Mouse (Mus musculus) lung, adult 2 months (tissue): Measurements from ENCODE around the gene Atf6. TPM values are rescaled to one million over a fixed set of nuclear protein-coding genes. Genes with fewer than 3 reads are reported as not detected.

Source experiments
- DNase-seq: peaks from one replicate; pipeline ENCODE4 v3.0.0; 2022
- H3K4me1 ChIP-seq: fragments of 200-500 bp; 2 replicates; pipeline ENCODE4 v1.6.1; 2011; ENCODE audit warnings: low read length; ENCODE audit not compliant: control insufficient read depth, insufficient read depth
- H3K4me3 ChIP-seq: fragments of 200-500 bp; replicated peaks from 2 replicates; pipeline ENCODE3; 2011; ENCODE audit warnings: low read depth, mild to moderate bottlenecking, control low read depth, low read length; ENCODE audit errors: extremely low read depth
- CTCF ChIP-seq: fragments of 200-500 bp; IDR thresholded peaks from 2 replicates; pipeline ENCODE4 v1.5.1; 2011; ENCODE audit warnings: mild to moderate bottlenecking, low read length, control low read depth; ENCODE audit not compliant: insufficient read depth
- POLR2A ChIP-seq: fragments of 200-500 bp; IDR thresholded peaks from 2 replicates; pipeline ENCODE4 v1.6.1; 2011; ENCODE audit warnings: low read depth, mild to moderate bottlenecking, control low read depth, low read length, borderline replicate concordance; ENCODE audit errors: extremely low read depth
- WGBS: fragments of 180-500 bp; shearing (Covaris S2); methylation state at CpG from one replicate; pipeline ENCODE4 v1.1.7; 2018; 5-methylcytosine and 5-hydroxymethylcytosine counted together
- polyA plus RNA-seq: library from polyadenylated mRNA; depleted of rRNA; stranded (reverse); fragments of >200 nt; gene quantifications from 2 replicates; pipeline ENCODE4 v1.2.3, GENCODE M21; 2012

The Atf6 gene
- polyA plus RNA-seq, 1 experiment, result 18.8 TPM

DNA sequence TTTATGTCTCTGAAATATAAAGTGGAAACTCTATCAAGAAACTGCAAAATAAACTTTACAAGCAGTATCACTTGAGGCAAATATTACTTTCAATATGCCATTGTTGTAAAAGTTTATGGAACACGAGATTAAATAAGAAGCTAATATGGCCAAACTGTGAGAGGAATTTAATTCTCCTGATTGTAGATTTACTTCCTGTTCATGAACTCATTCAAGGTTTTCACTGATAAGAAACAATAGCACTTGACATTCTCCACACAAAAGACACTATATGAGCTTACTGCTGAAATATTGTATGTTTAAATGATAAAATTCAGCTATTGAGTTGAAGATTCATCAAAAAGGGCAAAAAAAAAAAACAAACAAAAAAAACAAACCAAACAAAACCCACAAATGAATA is 102.8 kb downstream of the Atf6 start:
- 37% methylated on average over 1 of the region's 1 CpGs for WGBS
- TF ChIP-seq POLR2A (no peak), CTCF (no peak)
- H3K4me1 ChIP-seq, result no peaks in the 10 kb centered on the region; the same call in 1 of the 2 replicates
- DNase-seq, result no peak
- no peak overlapping the region for H3K4me3 ChIP-seq

DNA sequence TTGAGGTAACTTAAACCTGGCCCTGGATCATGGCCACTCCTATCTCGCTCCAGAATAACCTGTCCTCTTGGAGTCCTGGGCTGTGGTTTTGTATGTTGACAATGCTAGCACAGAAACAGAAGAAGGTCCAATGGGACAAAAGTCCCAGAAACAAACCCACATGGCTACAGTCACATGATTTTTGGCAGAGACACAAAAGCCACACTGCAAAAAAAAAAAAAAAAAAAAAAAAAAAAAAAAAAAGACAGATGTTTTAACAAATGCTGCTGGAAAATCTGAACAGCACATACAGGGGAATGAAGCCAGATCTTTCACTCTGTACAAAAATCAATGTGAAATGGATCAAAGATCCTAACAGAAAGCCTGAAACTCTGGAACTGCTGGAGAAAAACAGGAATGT is 105.9 kb downstream of the Atf6 start:
- WGBS, result 83% methylated on average over 1 of the region's 1 CpGs
- Histone ChIP-seq H3K4me3 (no peak overlapping the region), H3K4me1 (no peaks in the 10 kb centered on the region)
- DNase-seq, result no peak
- TF ChIP-seq POLR2A (no peak), CTCF (no peak)

DNA sequence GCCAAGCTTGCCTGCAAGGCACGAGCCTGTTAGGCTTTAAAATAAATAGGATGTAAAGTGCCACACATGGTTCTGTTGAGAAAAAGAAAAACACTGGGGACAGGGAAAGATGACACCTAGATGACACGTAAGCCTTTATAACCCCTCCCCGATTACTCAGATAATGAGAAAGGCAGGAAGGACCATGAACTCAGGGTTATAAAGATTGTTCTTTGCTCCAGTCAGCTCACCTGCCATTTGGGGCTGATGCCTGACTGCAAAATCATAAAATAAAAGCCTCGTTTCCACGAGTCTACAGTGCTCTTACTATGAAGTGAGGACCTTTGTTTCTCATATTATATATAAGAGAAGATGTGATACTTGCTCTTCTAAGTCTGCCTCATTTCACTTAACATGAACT is 114.0 kb downstream of the Atf6 start:
- Histone ChIP-seq H3K4me3 (no peak overlapping the region), H3K4me1 (no peaks in the 10 kb centered on the region; the same call in 1 of the 2 replicates)
- WGBS, result 90% methylated on average over 5 of the region's 5 CpGs
- no peak for TF ChIP-seq POLR2A
- TF ChIP-seq CTCF, result no peak
- DNase-seq, result no peak

DNA sequence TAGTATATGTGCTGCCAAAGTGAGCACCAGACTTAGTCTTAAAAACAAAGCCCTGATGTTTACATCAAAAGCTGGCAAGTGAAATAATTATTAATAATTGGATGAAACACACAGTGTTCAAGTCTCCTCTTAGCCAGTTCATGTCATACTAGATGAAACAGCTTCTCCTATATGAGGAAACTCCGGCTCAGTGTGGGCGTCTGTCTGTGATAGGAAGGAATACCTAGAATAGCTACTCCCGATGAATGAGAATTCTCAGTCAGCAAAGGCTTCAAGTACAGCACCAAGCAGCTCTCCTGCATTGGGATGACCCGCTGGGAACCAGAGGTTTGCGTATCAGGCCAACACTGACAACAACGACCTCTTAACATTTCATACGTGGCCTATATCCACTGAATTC is 115.8 kb downstream of the Atf6 start:
- TF ChIP-seq POLR2A (no peak), CTCF (no peak)
- Histone ChIP-seq H3K4me3 (no peak overlapping the region), H3K4me1 (no peaks in the 10 kb centered on the region; the same call in 1 of the 2 replicates)
- DNase-seq, result no peak
- WGBS, result 90% methylated on average over 7 of the region's 7 CpGs

DNA sequence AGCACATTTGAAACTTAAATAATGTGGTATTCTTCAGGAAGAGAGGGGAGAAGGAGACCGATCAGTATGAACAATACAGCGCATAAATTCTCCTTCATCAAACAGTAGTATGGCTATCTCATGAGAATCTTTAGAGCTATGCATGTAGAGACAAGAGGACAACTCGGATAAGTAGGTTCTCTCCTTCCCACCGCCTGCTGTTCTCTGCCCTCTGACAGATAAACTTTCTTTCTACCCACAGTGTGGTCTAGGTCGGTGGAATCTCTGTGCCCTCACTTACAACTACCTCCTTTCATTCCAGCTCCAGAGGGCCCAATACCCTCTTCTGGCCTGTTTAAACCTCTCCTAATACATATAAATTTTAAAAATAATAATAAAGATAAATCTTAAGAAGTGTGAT is 121.0 kb downstream of the Atf6 start:
- Histone ChIP-seq H3K4me1 (no peaks in the 10 kb centered on the region; the same call in 1 of the 2 replicates), H3K4me3 (no peak overlapping the region)
- WGBS, result 92% methylated on average over 5 of the region's 5 CpGs
- TF ChIP-seq POLR2A (no peak), CTCF (no peak)
- no peak for DNase-seq

DNA sequence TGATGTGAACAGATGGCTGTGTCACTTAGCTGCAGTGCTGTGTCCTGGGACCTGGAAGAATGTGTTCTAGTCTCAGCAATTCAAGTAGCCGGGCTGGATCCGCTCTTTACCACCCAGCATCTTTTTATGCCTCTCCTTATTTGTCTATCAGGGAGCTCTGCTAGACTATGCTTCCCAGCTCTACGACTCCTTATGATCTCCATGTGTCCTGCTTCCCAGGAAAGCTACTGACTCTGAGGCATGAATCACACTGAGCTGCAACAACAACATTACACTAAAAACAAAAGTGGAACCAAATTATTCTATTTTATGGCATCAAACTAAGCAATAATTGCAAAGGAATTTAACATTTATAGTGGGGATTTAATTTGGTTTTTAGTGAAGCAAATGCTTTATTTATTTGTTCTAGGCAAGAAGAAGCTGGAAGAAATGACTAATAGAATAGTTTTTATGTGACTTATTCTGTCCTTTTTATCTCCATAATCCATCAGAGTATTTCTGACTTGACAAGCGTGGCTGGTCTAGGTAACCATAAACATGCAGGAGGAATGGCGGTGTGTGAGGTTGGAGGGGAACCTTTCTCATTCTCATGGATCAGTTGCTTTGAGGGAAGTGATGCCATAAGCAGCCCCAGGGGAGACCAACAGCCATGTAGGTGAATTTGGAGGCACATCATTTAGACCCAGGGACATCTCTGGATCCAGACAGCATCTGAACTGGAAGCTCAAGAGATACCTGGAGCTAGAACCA is 125.9 kb downstream of the Atf6 start:
- TF ChIP-seq POLR2A, result no peak
- no peak for TF ChIP-seq CTCF
- Histone ChIP-seq H3K4me1 (no peaks in the 10 kb centered on the region), H3K4me3 (no peak overlapping the region)
- DNase-seq, result no peak
- 80% methylated on average over 5 of the region's 5 CpGs for WGBS

DNA sequence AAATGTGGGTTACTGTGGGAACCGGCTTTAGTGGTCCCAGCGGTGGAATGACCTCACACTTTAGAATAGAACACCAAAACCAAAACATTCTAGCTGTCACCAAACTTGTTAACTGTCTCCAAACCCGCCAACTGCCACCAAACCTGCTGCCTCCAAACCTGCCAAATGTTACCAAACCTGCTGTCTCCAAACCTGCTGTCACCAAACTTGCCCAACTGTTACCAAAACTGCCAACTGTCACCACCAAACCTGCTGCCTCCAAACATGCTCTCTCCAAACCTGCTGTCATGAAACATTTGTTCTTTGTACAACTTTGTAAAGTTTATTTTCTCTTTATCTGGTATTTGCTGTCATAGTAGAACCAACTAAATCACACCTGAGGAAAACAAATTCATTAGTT is 132.7 kb downstream of the Atf6 start:
- no peak for TF ChIP-seq POLR2A
- no peak for TF ChIP-seq CTCF
- Histone ChIP-seq H3K4me3 (no peak overlapping the region), H3K4me1 (no peaks in the 10 kb centered on the region)
- no peak for DNase-seq
- WGBS, result 90% methylated on average over 3 of the region's 3 CpGs

DNA sequence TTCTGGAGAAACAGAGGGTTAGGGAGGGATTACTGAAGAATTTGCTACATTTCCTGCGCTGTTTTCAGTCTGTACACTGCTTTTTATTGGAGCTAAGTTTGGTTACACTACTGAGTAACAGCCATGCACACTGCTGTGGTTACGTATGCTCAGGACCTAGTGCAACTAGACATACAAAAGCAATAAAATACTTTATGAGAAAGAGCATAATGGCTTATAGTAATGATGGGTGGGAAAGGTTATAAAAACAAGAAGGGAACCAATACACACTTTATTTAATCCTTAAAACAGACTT is 135.0 kb downstream of the Atf6 start:
- 98% methylated on average over 2 of the region's 2 CpGs for WGBS
- TF ChIP-seq CTCF (no peak), POLR2A (no peak)
- Histone ChIP-seq H3K4me3 (no peak overlapping the region), H3K4me1 (no peaks in the 10 kb centered on the region; the same call in 1 of the 2 replicates)
- no peak for DNase-seq

DNA sequence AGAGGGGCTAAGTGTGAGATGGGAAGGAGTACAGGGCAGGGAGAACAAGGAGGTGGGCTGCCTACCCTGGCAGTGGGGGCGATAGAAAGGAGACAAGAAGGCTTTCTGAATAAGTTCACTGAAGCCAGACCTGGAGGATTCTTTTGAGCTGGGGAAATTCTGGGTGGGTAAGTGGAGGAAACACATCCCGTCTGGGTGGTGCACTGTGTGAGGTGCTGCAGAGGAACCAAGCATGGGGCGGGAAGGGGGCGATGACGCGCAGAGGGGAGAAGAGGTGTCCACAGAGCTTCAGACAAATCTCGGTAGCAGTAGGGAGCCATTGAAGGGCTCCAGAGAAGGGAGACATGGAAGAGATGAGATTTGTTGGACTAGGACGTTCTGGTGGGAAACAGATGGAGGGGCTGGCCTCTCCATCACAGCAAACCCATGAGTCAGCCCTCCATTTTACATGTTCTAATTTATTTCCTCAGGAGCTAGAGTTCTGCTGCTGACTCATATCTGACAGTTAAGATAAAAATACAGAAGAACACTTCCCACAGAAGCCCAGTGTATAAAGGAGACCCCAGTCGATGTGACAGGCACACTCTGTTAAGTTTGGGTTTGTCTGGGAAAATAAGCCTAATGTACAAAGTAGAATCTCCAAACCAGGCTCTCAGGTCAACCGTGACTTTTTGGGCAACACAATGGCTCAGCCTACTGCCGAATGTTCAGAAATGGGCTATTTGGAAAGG is 135.5 kb downstream of the Atf6 start:
- TF ChIP-seq CTCF (no peak), POLR2A (no peak)
- WGBS, result 80% methylated on average over 11 of the region's 11 CpGs
- Histone ChIP-seq H3K4me1 (no peaks in the 10 kb centered on the region; the same call in 1 of the 2 replicates), H3K4me3 (no peak overlapping the region)
- no peak for DNase-seq

DNA sequence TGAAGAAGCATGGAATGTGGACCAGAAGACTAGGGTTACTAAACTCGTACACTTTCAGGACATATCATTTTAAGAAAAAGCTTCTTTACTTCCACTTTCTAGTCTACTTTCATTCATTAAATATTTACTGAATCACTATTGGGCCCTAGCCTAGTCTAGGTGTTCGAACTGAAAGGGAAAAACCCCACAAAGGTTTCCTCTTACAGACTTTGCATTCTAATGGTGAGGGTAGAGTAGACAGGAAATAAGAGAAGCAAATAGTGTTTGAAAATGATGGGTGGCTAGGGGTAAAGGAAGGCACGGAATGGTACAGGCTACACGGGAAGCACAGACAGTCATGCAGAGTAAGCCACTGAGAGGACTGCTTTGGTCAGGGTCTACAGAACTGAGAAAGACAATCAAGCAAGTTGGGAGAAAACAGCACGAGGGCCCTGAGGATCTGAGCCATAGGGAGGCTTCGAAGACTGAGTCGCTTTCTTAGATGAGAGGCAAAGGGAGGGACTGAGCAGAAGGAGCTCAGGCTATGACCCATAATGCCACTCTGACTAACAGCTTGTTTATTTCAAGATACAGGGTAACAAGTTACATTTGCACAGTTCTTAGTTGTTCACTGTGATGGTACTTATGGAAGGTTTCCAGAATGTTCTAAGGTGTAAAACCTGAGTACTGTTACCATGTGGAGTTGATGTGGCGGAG is 138.2 kb downstream of the Atf6 start:
- TF ChIP-seq POLR2A (no peak), CTCF (no peak)
- DNase-seq, result no peak
- no peaks in the 10 kb centered on the region; the same call in 1 of the 2 replicates for H3K4me1 ChIP-seq
- WGBS, result 73% methylated on average over 8 of the region's 8 CpGs
- H3K4me3 ChIP-seq, result no peak overlapping the region

DNA sequence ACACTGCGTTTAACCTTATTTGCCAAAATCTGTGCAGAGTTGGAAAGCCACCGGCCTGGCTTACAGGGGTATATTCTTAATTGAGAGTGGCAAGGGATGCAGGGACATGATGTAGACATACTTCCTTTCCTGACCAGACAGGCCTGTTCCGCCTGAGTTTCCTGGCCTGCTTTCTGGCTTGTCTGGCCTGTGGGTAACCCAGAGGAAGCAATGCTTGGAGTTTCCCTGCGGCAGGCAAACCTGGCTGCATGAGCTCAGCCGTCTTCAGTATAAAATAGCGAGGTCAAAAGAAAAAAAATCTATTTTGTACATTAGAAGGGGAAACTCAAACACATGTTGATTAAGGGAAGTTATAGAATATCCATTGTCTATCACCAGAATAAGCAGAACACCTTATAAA is 139.0 kb downstream of the Atf6 start:
- Histone ChIP-seq H3K4me3 (no peak overlapping the region), H3K4me1 (no peaks in the 10 kb centered on the region; the same call in 1 of the 2 replicates)
- TF ChIP-seq POLR2A (no peak), CTCF (no peak)
- DNase-seq, result no peak
- WGBS, result 63% methylated on average over 6 of the region's 6 CpGs
